Mouse (Mus musculus) ES-E14 (cell line): Measurements from ENCODE around the gene Ager.

Experiments
- CHD2 ChIP-seq: IDR thresholded peaks from 2 replicates; pipeline ENCODE4 v1.6.1; 2014; ENCODE audit warnings: mild to moderate bottlenecking, low read depth, low read length, inconsistent platforms
- HCFC1 ChIP-seq: IDR thresholded peaks from 2 replicates; pipeline ENCODE4 v1.6.1; 2012; ENCODE audit warnings: low read length, inconsistent platforms, borderline replicate concordance; ENCODE audit not compliant: insufficient read depth
- MAFK ChIP-seq: IDR thresholded peaks from 2 replicates; pipeline ENCODE4 v1.6.1; 2014; ENCODE audit warnings: mild to moderate bottlenecking, low read depth, low read length, inconsistent platforms; ENCODE audit not compliant: insufficient read depth
- ZNF384 ChIP-seq: IDR thresholded peaks from 2 replicates; pipeline ENCODE4 v1.6.1; 2012; ENCODE audit warnings: low read depth, low read length, inconsistent platforms

GRCm38 (mm10) chr17:34649106-34649864, 51.6 kb downstream of the Ager start:
- TF ChIP-seq HCFC1: no peak
- TF ChIP-seq ZNF384: no peak
- no peak for TF ChIP-seq MAFK
- TF ChIP-seq CHD2: no peak
